Comparison of ENCODE assay signal across 8 mouse cellular contexts in the genomic region with DNA sequence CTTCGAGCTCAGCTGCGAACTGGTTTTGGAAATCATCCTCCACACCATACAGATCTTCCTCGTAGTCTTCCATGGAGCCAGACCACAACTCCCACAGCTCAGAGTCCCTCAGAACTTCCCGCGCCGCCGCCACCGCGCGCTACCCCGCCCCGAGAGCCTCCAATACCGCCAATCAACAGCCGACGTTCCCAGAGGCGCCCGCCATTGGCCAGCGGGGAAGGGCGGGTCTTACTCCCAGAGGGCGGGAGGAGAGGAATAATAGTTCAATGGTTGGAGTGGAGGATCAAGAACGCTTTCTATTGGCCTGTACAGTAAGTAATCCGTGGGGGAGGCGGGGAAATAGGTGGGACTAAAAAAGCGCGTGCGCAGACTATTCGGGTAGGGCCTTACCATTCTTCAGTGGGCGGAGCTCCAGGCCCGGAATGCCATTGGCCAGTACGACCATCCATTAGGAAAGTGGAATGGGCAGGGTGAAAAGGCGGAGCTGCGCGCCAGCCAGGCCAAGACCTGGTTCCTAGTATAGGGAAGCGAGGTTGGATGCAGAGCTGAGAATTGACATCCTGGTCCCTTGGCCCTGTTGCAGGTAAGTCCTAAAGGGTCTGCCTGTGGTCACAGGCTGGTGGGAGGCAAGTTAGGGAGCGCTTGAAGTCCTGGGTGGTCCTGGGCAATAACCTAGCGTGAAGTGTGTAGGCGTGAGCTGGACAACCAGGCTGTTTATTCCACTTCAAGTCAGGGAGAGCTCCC. TPM values are rescaled to one million over a fixed set of nuclear protein-coding genes. Genes with fewer than 3 reads are reported as not detected.
DNase-seq lines count a peak whose midpoint lies in the region; ATAC-seq lines count a peak whose summit lies in the region.

Chtf18 (minus strand) TSS at position 155 of the 744 bp plus-strand sequence.
Rpusd1 (plus strand) TSS at position 406 of the 744 bp plus-strand sequence.

- peaks cover 13% of the 10 kb centered on the region for H3K4me1 ChIP-seq in hindbrain, embryonic 14.5 days (replicated peaks; ENCODE audit: control insufficient read depth, insufficient read depth, low read length)

- peaks cover 11% of the 10 kb centered on the region; the same call in 1 of the 2 replicates for H3K36me3 ChIP-seq in hindbrain, embryonic 14.5 days (replicated peaks; ENCODE audit: control insufficient read depth, insufficient read depth)

- H3K9me3 ChIP-seq in hindbrain, embryonic 14.5 days (ENCODE audit: control insufficient read depth, low read length): no peaks in the 10 kb centered on the region

- under 1% methylated on average over 37 of the region's 37 CpGs for WGBS in hindbrain, embryonic 14.5 days

- H3K27ac ChIP-seq in hindbrain, embryonic 14.5 days: no peak within 1 kb of the TSS

- DNase-seq in R1 (ENCODE audit: low read depth, low spot score): peak; percentile 100
- peak; percentile 98 to 99 for DNase-seq in cerebellum, postnatal 25 days
- DNase-seq in frontal cortex, postnatal 25 days (ENCODE audit: low spot score in 2 of 2): peak; percentile 95 to 97
- peak; percentile 99 for DNase-seq in hindbrain, embryonic 14.5 days (ENCODE audit: low spot score)
- DNase-seq in layer of hippocampus, postnatal 36 days: peak; percentile 99
- DNase-seq in lung, postnatal 36 days: peak; percentile 100
- DNase-seq in retina, postnatal 1 day: peak; percentile 100
- DNase-seq in urinary bladder, adult 18-20 months (ENCODE audit: low spot score in 2 of 2): peak; percentile 98 to 99

- peak within 1 kb of the TSS; percentile 79 for H3K9ac ChIP-seq in hindbrain, embryonic 14.5 days

- ATAC-seq in hindbrain, embryonic 14.5 days (ENCODE audit: low FRiP score): peak; percentile 98

- H3K27me3 ChIP-seq in hindbrain, embryonic 14.5 days (ENCODE audit: control insufficient read depth, insufficient read depth, low read length): no peaks in the 10 kb centered on the region

- H3K4me2 ChIP-seq in hindbrain, embryonic 14.5 days (replicated peaks): peak within 1 kb of the TSS; percentile 62

- H3K4me3 ChIP-seq in hindbrain, embryonic 14.5 days (replicated peaks; ENCODE audit: low read length): peak within 1 kb of the TSS; percentile 63

RNA-seq across cellular contexts. Expression of gene Chtf18, which starts in this region (rescaled TPM):
- polyA plus RNA-seq in hindbrain, embryonic 14.5 days (2014; fragmentation: Nextera tagmentation; extraction: Ambion mirVana): 3.4 and 3.6 TPM in 2 replicates
- 1 to 10 TPM in 1 of 2 experiments, under 1 TPM in 1; 0.73 to 1.6 TPM for total RNA-seq in layer of hippocampus, postnatal 36 days (2021)

RNA-seq across cellular contexts. Expression of gene Rpusd1, which starts in this region (rescaled TPM):
- polyA plus RNA-seq in hindbrain, embryonic 14.5 days (2014; fragmentation: Nextera tagmentation; extraction: Ambion mirVana): 21.8 and 22.8 TPM in 2 replicates
- 10 to 100 TPM; 50.0 to 52.5 TPM for total RNA-seq in layer of hippocampus, postnatal 36 days (2021)
